Mouse (Mus musculus): ENCODE measurements around the gene C1rl. TPM values are rescaled to one million over a fixed set of nuclear protein-coding genes. Genes with fewer than 3 reads are reported as not detected.
"Not testable (repeated sequence)": the region's sequence is repeated elsewhere in the genome, so short reads cannot be mapped to it uniquely, and the experiment has no call there.

The C1rl gene
- total RNA-seq, 2 experiments from 2014 or later = 0.84 to 1.1 TPM

DNA sequence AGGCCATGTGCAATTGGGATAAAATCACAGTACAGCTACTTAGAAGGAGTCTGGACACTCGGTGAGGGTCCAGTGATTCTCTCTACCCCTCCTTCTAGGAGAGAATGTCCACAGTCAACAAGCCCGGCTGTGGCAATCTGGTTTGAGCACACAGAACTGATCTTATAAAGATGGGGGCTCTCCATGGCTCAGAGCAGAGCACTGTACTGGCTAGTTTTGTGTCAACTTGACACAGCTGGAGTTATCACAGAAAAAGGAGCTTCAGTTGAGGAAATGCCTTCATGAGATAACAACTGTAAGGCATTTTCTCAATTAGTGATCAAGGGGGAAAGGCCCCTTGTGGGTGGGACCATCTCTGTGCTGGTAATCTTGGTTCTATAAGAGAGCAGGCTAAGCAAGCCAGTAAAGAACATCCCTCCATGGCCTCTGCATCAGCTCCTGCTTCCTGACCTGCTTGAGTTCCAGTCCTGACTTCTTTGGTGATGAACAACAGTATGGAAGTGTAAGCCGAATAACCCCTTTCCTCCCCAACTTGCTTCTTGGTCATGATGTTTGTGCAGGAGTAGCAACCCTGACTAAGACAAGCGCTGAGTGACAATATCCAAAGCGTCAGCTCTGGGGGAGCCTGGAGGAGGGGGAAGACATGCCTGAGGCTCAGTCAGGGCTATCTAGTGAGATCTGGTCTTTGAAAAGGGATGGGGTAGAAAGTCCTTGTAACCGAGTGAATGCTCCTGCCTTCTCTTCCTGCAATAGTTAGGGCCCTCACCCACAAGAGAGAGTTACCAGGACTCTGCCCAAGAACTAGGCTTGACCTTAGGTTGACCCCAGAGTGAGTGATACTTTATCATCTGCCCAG, 20.9 kb upstream of the C1rl start:
- intact Hi-C loops (cut with DNase I); DNase-seq: not testable (repeated sequence)

DNA sequence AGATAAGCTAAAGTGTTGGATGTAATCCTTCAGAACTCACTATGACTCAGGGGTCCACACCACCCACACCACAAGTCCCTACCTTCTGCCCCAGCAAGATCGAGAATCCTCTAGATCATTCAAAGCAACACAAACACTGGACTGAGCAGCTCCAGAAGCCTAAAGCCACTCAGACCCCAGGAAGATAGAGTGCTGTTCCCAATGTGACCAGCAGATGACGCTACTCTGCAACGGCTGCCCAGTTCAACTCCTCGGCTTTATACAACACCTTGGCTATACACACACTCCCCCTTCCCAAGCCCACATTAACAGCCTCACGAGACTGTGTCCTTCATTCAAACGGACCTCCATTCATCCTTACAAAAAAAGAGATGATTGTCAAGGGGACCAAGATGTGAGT, 20.1 kb upstream of the C1rl start:
- intact Hi-C loops (cut with DNase I) = no loop called here
- DNase-seq = peak; percentile 24 to 63

DNA sequence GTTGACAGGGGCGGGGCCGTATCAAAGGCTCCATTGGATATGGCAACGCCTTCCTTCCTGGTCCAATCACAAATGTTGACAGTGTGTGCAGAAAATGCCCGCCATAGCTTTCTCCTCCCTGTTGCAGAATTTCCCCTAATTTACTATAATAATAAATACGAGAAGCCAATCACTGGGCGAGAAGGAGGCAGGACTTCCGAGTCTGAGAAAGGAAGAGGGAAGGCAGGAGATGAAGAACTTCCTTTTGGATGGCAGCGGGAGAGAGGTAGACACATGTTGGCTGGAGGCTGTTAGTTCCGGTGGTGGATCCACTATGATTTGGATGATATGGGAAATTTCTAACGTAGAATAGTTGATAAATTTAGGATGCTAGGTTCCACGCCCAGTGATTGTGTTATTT, 18.3 kb upstream of the C1rl start:
- no peak for DNase-seq
- intact Hi-C loops (cut with DNase I) = no loop called here

DNA sequence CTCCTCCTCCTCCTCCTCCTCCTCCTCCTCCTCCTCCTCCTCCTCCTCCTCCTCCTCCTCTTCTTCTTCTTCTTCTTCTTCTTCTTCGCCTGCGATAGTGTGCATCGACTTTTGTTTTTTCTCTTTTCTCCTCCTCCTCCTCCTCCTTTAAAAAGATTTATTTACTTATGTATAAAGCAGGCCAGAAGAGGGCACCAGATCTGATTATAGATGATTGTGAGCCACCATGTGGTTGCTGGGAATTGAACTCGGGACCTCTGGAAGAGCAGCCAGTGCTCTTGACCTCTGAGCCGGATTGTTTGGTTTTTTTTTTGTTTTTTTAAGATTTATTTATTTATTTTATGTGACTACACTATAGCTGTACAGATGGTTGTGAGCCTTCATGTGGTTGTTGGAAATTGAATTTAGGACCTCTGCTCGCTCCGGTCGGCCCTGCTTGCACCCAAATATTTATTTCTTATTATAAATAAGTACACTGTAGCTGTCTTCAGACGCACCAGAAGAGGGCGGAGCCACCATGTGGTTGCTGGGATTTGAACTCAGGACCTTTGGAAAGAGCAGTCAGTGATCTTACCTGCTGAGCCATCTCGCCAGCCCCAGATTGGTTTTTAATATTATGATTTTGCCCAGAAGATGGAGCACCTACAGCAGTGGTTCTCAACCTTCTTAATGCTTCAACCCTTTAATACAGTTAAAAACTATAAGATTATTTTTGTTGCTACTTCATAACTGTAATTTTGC, 17.4 kb upstream of the C1rl start:
- DNase-seq; intact Hi-C loops (cut with DNase I): not testable (repeated sequence)

DNA sequence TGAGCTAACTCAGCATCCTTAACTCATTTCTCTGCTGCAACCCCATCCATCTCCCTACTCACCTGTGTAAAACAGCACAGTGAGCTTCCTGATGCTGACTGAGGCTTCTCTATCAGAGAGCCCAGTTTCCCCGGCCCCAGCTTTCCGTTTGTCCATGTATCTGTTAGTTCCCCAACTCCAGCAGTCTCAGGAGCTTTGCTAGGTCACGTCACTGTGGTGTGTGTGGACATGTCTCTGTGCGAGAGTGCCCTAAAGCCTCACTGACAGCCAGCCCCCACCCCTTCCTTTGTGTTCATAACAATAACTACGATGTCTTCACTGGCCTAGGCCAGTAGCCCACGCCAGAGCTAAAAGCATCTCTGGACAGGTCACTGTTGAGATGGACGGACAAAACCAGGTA, 16.7 kb upstream of the C1rl start:
- no peak for DNase-seq
- intact Hi-C loops (cut with DNase I) = no loop called here

DNA sequence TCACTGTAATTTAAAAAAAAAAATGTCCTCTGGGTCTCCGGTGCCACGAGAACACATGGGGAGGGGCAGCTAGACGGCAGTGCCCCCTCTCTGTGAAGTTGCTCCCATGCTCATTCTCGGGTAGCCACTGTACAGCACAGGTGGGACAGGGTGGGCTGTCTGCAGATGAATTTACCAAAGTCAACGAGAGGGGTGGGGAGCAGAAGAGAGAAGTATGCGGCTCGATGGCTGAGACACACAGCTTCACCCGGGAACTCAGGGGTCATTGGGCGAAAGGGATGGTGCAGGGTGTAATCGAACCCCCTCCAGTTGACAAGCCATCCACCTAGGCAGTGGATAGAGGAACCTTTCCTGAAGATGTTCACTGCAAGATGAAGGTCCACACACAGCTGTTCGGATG, 16.1 kb upstream of the C1rl start:
- no peak for DNase-seq
- intact Hi-C loops (cut with DNase I) = no loop called here

DNA sequence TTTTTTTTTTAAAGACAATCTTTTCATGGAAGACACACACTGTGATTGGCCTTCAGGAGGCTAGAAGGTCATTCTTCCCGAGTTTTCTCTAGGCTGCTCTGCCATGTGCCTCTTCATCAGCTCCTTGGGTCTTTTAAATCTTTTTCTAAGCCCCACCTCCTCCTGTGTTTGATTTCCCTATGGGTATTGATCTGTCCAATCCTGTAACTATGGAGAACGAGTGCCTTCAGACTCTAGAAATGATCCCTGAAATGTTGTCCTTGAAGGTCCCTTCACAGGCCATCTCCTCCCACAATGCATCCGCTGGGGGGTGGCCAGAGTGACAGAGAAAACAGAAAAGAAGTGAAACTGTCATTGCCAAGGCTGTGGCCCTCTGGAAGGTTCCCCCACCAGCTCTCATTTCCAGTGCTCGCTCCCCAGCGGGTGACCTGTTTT, 15.7 kb upstream of the C1rl start:
- no peak for DNase-seq
- intact Hi-C loops (cut with DNase I) = no loop called here

DNA sequence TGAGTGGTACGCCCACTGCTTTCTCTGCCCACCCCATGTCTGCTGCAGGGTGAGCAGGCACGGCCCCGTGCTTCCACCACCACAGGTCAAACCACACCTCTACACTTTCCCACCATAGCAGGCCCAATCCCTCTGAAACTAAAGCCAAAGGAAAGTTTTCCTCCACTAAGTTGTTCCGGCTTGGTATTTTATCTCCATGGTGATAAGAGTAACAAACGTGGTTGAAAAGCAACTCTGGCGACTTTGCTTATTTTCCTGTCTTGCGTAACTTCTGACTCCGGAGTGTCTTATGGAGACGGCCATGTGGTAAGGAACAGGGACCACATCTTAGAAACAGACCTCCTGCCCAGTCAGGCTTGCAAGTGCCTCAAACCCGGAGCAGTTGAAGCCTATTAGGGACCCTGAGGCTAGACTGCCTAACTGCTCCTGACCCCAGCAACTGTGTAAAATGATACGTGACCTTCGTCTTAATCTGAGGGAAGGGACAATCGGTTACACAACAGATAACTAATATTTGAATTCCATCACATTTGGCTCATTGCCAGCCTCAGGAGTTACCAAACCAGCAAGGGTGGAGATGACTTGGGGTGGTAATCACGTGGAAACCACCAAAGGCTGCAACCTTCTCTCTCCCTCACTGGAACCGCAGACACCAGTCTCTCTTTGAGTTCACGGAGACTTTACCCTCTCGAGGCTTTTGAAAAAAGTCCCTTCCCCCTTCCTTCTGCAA, 14.8 kb upstream of the C1rl start:
- intact Hi-C loops (cut with DNase I) = no loop called here
- DNase-seq = peak; percentile 23 to 28

DNA sequence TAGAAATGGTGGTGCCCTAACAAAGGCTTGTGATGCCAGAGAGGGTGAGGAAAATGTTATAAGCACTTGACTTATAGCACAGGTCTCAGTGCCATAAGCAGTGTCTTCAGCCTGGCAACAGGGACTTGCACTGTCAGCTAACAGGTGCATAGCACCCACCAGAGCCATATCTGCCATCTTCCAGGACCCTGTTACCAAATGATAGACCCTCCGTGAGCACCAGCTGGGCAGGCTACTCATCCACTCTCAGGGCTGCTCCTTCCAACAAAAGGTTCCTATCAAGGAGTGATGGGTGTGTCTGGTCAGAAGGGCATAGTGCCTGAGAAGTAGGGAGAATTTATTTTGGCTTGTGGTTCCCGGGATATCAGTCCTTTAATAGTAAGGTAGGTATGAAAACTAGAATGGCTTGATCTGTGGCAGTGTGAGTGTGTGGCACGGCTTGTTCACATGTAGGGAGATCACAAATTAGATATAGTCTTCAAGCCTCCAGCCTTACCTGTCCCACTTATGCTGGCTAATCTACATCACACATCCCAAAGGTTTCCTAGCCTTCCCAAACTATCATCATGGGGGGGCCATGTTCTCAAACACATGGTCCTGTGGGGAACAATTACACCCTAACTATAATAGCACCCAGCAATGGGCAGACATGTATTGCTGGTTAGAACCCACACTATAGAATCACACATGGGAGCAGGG, 13.9 kb upstream of the C1rl start:
- DNase-seq = no peak
- intact Hi-C loops (cut with DNase I) = no loop called here

DNA sequence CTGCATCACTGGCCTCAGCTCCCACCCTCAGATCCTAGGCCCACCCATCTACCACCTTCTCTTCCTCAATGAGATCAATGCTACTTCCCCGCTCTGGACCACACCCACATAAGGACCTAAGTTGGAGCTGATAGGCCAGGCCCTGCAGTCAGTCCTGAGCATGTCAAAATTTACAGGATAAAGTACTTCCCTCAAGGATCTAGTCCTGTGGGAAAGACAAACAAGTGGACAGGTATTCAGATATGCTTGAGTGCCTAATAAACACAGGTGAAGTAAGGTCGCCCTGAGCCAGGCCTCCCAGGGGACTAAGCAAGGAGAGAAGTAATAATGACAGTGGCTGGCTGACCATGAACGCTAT, 13.4 kb upstream of the C1rl start:
- intact Hi-C loops (cut with DNase I) = no loop called here
- no peak for DNase-seq

DNA sequence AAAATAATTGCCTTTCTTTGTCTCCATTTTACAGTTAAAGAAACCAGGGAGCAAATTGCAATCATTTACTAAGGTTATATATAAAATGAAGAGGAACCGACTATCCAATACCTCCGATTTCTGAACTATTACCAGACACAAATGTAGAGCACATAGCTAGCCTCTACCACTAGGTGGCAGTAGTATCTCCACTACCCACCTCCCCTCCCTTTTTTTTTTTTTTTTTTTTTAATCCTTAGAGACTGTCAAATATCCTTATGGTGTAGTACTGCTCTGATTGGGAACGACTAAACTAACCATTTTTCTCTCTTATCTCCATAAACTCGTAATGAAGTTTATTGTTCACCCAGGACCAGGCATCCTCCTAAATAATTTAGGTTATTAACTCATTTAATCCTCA, 12.6 kb upstream of the C1rl start:
- intact Hi-C loops (cut with DNase I) = loop anchor here (5.0 kb wide), 1 partner anchor 62 kb away; the partner anchor contains the start of gene C1s1
- peak; percentile 20 to 41 for DNase-seq

DNA sequence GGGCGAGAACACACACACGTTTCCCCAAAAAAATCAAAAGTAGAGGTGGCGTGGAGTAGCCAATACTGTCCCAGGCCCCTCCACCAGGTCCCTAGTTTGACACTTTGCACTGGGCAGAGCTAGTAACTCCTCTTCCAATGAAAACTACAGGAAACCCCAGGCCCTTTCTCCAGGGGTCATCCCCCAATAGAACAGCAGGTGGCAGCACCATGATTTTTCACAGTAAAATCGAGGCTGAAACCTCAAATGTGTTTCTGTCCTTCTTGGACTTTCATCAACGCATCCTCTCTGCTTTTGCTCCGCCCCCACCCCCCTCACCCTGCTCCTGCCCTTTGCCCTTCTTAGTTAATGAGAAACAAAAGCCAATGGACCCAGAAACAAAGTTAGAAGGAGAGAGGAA, 11.3 kb upstream of the C1rl start:
- peak; percentile 42 to 74 for DNase-seq
- intact Hi-C loops (cut with DNase I) = loop anchor here (5.0 kb wide), 1 partner anchor 61 kb away; the partner anchor contains the start of gene C1s1

DNA sequence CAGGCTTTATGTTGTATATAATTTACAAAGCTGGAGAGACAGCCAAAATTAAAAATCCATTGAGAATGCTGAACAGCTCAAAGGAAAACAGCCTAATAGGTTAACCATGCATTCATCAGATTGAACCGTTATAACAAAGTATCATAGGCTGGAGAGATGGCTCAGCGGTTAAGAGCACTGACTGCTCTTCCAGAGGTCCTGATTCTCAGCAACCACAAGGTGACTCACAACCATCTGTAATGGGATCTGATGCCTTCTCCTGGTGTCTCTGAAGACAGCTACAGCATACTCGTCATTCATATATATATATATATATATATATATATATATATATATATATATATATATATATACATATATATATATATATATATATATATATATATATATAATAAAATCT, 9.1 kb upstream of the C1rl start:
- intact Hi-C loops (cut with DNase I) = loop anchor here (5.0 kb wide), 1 partner anchor 58 kb away; the partner anchor contains the start of gene C1s1
- not testable (repeated sequence) for DNase-seq

DNA sequence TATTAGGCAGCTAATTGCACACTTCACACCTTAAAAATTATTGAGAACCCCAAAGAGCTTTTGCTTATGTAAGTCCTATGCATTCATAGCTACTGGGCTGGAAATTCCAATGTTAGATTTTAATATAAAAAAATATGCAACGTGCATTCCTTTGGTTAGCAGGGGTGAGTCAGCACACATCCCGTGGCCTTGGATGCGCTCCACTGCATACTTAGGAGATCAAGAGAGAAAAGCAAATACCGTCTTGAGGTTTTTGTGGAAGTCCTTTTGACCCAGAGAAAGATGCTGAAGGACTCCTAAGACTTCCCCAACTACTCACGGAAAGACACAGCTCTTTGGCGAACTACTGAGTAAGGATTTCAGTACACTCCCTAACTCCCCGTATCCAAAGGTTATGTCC, 8.1 kb upstream of the C1rl start:
- no peak for DNase-seq
- intact Hi-C loops (cut with DNase I) = loop anchor here (5.0 kb wide), 1 partner anchor 57 kb away; the partner anchor contains the start of gene C1s1

DNA sequence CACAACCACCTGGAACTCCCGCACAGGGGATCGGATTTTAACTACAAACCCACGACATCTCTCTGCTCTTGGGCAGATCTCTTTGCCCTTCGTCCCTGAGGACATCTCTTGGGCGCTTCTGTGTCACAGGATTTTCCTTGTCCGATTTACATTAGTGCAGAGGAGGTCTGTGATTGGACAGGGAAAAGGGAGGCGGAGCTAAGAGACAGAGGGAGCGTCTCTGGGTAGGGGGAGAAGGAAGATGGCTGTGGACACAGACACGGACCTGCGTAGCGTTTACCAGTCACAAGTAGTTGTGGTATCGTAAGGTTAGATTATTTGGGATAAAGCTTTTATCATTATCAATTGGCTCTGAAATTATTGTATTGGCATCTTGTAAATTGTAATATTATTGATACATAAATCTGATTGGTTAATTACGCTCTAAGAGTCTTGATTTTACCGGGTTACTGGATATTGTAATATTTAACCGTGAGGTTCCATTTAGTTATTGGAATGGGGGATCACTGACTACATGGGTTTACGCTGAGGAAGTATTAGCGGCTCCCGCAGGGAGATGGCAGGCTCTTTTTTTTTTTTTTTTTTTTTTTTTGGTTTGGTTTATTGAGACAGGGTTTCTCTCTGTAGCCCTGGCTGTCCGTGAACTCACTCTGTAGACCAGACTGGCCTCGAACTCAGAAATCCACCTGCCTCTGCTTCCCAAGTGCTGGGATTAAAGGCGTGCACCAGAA, 7.3 kb upstream of the C1rl start:
- intact Hi-C loops (cut with DNase I) = no loop called here
- DNase-seq = no peak

DNA sequence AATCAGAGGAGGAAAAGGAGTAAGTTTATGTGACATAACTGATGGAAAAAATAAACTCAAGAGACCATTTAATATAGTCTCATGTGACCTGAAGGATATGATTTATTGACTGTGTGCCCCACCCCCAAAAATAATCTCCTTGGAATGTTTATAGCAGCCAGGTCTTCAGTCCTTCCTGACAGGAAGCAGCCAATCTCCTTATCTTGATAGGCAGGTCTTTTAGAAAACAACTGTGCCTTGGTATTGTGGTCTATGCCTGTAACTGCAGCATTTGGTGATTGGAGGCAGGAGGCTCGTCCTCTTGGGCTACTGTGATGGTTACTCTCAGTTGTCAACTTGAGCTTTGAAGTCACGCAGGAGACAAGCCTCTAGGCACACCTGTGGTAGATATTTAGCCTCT, 5.4 kb upstream of the C1rl start:
- intact Hi-C loops (cut with DNase I) = no loop called here
- DNase-seq = no peak

DNA sequence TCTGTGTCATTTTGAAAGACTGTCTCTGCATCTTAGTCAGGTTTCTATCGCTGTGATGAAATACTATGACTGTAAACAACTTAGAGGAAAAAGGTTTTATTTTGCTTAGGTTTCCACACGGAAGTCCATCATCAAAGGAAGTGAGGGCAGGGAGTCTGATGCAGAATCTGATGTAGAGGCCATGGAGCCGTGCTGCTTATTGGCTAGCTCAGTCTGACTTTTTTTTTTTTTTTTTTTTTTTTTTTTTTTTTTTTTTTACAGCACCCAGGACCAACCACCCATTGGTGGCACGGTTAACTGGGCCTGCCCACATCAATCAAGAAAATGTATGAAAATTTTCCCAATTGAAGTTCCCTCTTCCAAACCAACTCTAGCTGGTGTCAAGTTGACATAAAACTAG, 4.0 kb upstream of the C1rl start:
- intact Hi-C loops (cut with DNase I) = no loop called here
- DNase-seq = no peak

DNA sequence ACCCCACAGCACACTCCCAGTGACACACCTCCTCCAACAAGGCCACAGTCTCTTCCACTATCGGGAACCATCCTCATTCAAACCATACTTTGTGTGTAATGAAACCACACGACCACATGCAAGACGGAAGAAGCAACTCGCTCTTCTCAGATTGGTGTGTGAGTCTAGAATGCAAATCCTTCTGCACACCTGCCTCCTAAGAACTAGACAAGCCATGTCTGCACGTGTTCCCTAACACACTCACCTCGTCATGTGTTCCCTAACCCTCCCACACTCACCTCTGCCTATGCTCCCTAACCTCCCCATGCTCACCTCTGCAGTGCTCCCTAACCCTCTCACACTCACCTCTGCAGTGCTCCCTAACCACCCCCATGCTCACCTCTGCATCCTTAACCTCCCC, 1.5 kb upstream of the C1rl start:
- DNase-seq = no peak
- intact Hi-C loops (cut with DNase I) = loop anchor here (10.0 kb wide), 1 partner anchor 263 kb away; the partner anchor contains the start of genes Atn1 and Gm45234

DNA sequence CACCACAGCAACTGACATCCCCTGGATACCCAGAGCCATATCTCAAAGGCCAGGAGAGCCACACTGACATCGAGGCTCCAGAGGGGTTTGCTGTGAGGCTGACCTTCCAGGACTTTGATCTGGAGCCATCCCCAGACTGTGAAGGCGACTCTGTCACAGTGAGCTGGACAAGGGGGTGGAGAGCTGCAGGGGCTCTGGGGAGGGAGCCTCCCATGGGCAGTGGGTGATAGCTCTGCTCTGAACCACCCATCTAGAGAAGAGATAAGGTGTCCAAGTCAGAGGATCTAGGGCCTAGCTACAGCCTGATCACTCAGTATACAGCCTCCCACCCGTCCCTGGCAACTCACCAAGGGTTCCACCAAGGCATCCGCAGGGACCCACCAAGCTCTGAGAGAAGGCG, 973 bp downstream of the C1rl start:
- peak; percentile 16 to 32 for DNase-seq
- intact Hi-C loops (cut with DNase I) = loop anchor here (10.0 kb wide), 1 partner anchor 261 kb away; the partner anchor contains the start of genes Atn1 and Gm45234

DNA sequence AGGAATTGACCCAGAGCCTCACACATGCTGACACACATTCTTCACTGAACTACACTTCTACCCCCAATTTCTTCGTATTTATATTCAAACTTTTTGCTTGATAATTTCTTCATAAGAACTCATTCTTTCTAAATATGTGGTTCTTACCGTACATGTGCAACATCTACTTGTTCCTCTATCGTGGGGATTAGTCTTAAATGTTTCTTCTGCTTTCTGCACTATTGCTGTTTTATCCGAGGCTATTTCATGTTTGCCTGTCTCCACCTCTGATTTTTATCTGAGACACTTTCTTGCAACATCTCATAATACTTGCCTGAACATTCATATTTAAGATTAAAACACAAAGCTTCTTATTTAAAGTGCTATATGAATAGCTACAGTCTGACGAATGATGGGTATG, 3.1 kb downstream of the C1rl start:
- intact Hi-C loops (cut with DNase I) = loop anchor here (10.0 kb wide), 1 partner anchor 259 kb away; the partner anchor contains the start of genes Atn1 and Gm45234

More for the DNA sequence above, 3.1 kb downstream of the C1rl start:
- DNase-seq = no peak

All from heart, postnatal 10 days (tissue).